Mouse (Mus musculus): ENCODE measurements around the gene Vsig10.
A peak's percentile ranks its signal among the peaks of the same experiment; 100 is the strongest.

DNA sequence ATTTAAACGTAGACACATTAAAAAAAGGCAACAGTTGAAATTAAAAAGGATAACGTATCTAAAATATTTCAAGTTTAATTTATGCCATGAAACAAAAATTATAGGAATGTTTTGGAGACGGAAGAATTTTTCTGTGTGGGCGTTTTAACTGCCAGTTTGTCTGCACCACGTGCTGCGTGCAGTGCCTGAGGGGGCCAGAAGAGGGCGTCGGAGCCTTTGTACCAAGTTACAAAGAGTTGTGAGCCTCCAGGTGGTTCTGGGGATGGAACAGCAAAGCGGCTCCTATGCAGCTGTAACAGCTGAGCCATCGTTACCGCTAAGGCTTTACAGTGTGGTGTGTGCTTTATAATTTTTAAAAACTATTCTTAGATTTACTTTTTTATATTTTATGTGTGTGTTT is 39.8 kb downstream of the Vsig10 start:
- TF ChIP-seq CTCF (IDR thresholded peaks at IDR 0.05; ENCODE audit: low read depth, low read length) (peak; percentile 32; the same call in 1 of the 2 replicates), GATA1 (IDR thresholded peaks at IDR 0.05; ENCODE audit: borderline replicate concordance, low read length) (no peak), POLR2AphosphoS5 (IDR thresholded peaks at IDR 0.05; ENCODE audit: insufficient replicate concordance, low read depth, low read length) (no peak), TAL1 (conservative IDR thresholded peaks at IDR 0.05; ENCODE audit: low read depth, low read length) (no peak)

All from G1E (cell line).